Mouse (Mus musculus): Measurements from ENCODE around the gene Adamts13.

Adamts13 gene

GRCm38 (mm10) chr2:27039286-27039685 is 66.1 kb downstream of the Adamts13 start:
- DNase-seq = peak; percentile 21

- no peak for DNase-seq
Observed at GRCm38 (mm10) chr2:27042131-27042844, 69.1 kb downstream of the Adamts13 start.

- peak; percentile 89 for DNase-seq
Observed at GRCm38 (mm10) chr2:27043461-27043860, 70.2 kb downstream of the Adamts13 start.

GRCm38 (mm10) chr2:27044166-27044565 is 71.0 kb downstream of the Adamts13 start:
- DNase-seq = no peak

GRCm38 (mm10) chr2:27044641-27045040 is 71.4 kb downstream of the Adamts13 start:
- no peak for DNase-seq

- no peak for DNase-seq
Observed at GRCm38 (mm10) chr2:27045979-27046770, 73.0 kb downstream of the Adamts13 start.

- DNase-seq = no peak
Observed at GRCm38 (mm10) chr2:27049408-27049807, 76.2 kb downstream of the Adamts13 start.

GRCm38 (mm10) chr2:27058251-27058650 is 85.0 kb downstream of the Adamts13 start:
- DNase-seq = no peak

GRCm38 (mm10) chr2:27058751-27059150 is 85.5 kb downstream of the Adamts13 start:
- DNase-seq = no peak

- no peak for DNase-seq
Observed at GRCm38 (mm10) chr2:27059187-27059586, 86.0 kb downstream of the Adamts13 start.
